Mouse (Mus musculus): ENCODE measurements at regions not wholly inside any gene's neighbourhood (a gene's known extent, or its start where the extent isn't known, plus 50 kb on each side); places are given as distances from the start of the nearest gene placed in this dataset.

- DNase-seq, result no peak
These were observed 105.4 kb upstream of the Mroh9 start for GRCm38 (mm10) chr1:163190841-163191240.

GRCm38 (mm10) chr1:163181851-163182250 lies 96.4 kb upstream of the Mroh9 start:
- no peak for DNase-seq

- DNase-seq, result no peak
These were observed 91.5 kb upstream of the Mroh9 start for GRCm38 (mm10) chr1:163177011-163177410.

- no peak for DNase-seq
These were observed 81.6 kb upstream of the Mroh9 start for GRCm38 (mm10) chr1:163167051-163167450.

GRCm38 (mm10) chr1:163163636-163164035 lies 78.2 kb upstream of the Mroh9 start:
- no peak for DNase-seq

GRCm38 (mm10) chr1:163159911-163160310 lies 74.4 kb upstream of the Mroh9 start:
- no peak for DNase-seq

- DNase-seq, result no peak
These were observed 73.0 kb upstream of the Mroh9 start for GRCm38 (mm10) chr1:163158491-163158890.

GRCm38 (mm10) chr1:163150203-163150855 lies 64.9 kb upstream of the Mroh9 start:
- peak; percentile 76 for DNase-seq

GRCm38 (mm10) chr1:163146641-163147040 lies 61.2 kb upstream of the Mroh9 start:
- DNase-seq, result no peak

GRCm38 (mm10) chr1:163143113-163143512 lies 57.6 kb upstream of the Mroh9 start:
- no peak for DNase-seq

- DNase-seq, result no peak
These were observed 56.0 kb upstream of the Mroh9 start for GRCm38 (mm10) chr1:163141471-163141870.

GRCm38 (mm10) chr1:163138179-163138578 lies 52.7 kb upstream of the Mroh9 start:
- no peak for DNase-seq

Data from right cerebral cortex, adult 18-20 months (tissue).